Mouse (Mus musculus) layer of hippocampus, postnatal 36 days (tissue): ENCODE data around the gene Prss27. TPM values are rescaled to one million over a fixed set of nuclear protein-coding genes. Genes with fewer than 3 reads are reported as not detected.

Experiments used
- DNase-seq, 2 experiments: peaks; one replicate each; pipeline ENCODE4 v3.0.0; 2022
- total RNA-seq, 2 experiments: library from RNA; stranded (reverse); gene quantifications; 2 replicates each; pipeline ENCODE4 v1.2.3; 2021

The Prss27 gene
- not detected for total RNA-seq

GRCm38 (mm10) chr17:24037844-24038243 is at the start of gene Prss27:
Prss27 (plus strand) TSS chr17:24038144.
- DNase-seq, result no peak

DNA sequence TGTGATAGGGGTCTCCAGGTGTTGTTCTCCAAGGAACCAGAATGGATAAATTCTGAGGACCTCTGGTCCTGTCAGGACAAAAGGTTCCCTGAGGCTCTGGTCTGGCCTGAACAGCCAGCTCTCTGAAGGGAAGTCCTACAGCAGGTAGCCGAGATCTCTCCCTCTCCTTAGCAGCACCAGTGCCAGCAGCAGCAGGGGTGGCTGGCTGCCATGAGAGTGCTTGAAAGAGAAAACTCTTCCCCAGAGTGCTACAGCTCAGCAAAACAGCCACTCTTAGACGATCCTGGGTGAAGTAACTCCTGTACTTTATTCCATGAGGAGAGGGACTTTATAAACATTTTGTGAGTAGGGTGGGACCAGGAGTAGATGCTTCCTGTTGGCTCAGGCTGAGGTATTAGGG is 48.1 kb upstream of the Prss27 start:
- DNase-seq, result no peak

DNA sequence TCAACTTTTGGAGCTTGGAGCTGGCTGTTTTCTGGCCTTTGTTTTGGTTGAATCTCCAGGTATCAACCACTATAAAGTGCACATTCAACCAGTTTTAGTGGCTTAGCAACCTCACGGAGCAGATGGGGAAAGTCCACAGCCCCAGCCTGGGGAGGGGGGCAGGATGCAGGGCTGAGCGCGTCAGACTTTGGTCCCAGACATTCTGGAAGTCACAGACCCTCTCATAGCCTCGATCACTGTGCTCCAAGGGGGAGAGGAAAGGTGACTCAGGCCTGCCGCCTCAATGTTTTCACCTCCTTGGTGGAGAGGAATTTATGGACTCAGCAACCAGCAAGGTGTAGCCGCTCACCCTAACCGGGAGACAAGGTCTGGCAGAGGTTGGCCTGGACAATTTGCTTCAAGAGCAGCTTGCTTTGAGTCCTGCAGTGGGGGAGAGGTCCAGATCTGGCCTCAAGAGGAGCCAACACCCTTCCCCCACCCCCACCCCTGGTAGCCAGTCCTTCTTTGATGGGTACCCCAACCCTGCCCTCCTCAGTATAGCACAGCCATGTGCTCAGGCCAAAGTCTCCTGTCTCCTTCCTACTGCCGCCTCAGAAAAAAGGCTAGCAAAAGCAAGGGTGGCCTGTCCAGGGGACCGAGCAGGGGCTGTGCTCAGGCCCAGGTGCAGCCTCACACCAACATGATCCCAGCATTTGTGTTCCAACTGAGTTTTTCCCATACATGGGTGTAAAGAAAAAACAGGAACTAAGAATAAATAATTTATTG is 45.0 kb upstream of the Prss27 start:
- DNase-seq, result no peak

DNA sequence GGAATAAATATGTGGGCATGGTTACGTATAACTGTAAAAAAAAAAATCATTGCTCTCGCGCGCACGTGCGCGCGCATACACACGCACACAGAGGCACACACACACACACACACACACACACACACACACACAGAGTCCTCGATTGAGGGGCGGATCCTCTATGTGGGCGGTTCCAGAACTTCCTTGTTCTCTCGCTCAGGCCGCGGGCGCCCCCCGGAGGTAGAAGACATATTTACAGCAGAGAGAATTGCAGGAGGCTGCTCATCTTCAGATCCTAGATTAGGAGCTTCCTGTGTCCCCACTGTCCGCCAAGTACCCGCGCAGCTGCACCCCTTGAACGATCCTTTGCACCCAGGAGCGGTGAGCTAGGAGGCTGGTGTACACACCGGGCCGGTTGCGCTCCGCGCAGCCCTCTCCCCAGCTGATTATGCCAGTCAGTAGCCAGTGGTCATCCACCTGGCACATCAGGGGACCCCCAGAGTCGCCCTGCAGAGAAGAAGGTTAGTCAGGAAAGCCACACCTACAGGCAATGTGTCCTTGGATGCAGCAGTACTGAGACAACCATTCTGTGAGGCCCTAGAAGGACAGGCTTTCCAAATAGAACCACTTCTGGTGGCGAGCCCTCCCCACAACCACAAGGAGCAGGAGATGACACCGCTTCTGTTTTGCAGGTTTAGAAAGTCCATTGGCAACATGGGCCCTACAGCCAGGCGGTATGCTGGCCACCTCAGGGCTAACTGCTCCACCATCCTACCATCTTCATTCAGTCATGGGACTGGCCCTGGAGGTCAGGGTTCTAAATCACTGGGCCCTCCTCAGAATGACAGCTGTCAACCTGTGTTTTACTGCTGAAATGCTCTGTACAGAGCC is 44.1 kb upstream of the Prss27 start:
- peak; percentile 87 to 93 for DNase-seq

- DNase-seq, result no peak
Measured at GRCm38 (mm10) chr17:23994667-23995066, 43.3 kb upstream of the Prss27 start.

DNA sequence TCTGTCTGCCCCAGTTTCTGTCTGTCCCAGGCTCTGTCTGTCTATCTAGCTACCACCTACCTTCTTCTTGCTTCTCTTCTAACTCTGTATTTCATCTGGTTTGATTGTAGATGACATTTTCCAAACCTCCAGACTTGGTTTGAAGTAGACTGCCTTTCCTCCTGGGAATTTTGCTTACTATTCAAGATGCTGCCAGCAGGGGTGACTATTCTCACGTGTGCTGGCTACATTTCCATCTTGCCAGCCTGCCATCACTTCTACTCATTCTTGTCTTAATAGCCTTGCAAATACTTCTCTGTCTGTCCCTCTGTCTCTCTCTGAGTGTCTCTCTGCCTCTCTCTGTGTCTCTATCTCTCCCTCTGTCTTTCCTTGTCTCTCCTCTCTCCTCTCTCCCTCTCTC is 42.5 kb upstream of the Prss27 start:
- DNase-seq, result no peak

DNA sequence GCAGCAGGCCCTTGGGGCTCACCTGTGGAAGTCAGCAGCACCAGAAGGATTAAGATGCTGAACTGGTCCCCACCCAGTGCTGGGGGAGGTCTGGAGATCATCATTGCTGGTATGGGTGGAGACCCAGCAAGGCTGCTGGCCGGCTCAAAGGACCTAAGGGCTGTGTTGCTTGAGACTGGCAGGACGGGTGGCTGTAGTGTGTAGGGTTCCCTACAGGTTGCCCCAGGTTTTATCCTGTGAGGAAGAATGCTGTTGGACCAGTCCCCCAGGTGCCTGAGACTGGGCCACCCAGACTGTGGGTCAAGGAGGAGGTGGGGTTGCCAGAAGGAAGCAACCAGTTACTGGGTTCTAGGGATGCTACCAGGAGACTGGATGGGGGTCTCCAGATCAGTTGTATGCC is 40.0 kb upstream of the Prss27 start, which contains the start of gene Prss22:
Gene Prss22 (minus strand): TSS at position 200 of the 400 bp plus-strand sequence.
- no peak for DNase-seq

- no peak for DNase-seq
Measured at GRCm38 (mm10) chr17:23998383-23998782, 39.6 kb upstream of the Prss27 start.

GRCm38 (mm10) chr17:24000404-24000803 is 37.5 kb upstream of the Prss27 start:
- peak; percentile 65 to 68 for DNase-seq

GRCm38 (mm10) chr17:24004071-24004665 is 33.8 kb upstream of the Prss27 start:
- no peak for DNase-seq

DNA sequence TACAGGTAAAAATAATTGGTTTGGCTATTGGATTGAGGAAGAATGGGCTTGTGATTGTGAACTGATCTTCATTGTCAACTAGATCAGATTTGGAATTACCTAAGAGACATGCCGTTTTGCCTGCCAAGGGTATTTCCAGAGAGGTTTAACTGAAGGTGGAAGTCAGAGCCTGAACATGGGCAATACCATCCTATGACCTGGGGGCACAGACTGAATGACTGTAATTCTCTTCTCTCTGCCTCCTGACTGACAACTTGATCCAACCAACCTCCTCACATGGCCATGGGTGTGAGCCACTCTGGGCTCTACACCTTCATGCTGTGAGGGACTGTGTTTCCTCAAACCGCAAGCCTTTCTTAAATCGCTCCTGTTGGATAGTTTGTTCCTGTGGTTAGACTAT is 32.9 kb upstream of the Prss27 start:
- no peak for DNase-seq

- DNase-seq, result no peak
Measured at GRCm38 (mm10) chr17:24006930-24007329, 31.0 kb upstream of the Prss27 start.

DNA sequence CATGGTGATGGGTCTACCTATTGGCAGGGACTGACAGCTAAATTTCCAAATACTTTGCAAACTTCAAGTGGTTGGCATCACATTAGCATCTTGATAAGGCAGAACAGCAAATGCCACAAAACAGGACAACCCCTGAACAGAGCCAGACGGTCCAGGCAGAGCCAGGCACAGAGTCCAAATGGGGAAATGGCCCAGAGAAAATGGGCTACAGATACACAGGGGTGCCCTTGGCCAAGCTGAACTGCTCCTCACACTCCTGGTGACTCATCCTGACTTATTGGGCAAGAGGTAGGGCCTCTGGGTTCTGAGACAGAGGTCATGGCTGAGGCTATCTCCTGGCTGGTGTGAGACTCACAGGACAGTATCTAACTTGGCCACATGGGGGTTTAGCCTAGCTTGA is 30.6 kb upstream of the Prss27 start:
- DNase-seq, result no peak

DNA sequence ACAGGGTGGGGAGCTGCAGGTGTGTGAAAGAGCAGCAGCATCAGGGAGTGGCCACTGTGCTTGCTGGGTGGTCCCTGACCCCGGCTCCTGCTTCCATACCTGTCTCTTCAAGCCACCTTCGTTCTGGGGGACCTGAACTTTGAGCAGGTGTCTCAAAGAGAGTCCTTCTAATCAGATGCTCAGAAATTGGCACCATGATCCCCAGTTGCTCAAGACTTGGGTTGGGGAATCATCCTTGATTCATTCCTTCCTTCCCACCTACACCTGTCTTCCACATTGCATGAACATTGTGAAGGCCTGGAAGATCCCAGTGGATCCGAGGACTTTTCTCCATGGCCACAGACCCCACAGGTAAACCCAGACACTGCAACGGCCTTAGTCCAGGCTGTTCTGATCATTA is 29.8 kb upstream of the Prss27 start:
- no peak for DNase-seq

GRCm38 (mm10) chr17:24009617-24010016 is 28.3 kb upstream of the Prss27 start:
- DNase-seq, result no peak

- no peak for DNase-seq
Measured at GRCm38 (mm10) chr17:24012921-24013320, 25.0 kb upstream of the Prss27 start.

GRCm38 (mm10) chr17:24014433-24014965 is 23.4 kb upstream of the Prss27 start:
- no peak for DNase-seq

- no peak for DNase-seq
Measured at GRCm38 (mm10) chr17:24015727-24016126, 22.2 kb upstream of the Prss27 start.

DNA sequence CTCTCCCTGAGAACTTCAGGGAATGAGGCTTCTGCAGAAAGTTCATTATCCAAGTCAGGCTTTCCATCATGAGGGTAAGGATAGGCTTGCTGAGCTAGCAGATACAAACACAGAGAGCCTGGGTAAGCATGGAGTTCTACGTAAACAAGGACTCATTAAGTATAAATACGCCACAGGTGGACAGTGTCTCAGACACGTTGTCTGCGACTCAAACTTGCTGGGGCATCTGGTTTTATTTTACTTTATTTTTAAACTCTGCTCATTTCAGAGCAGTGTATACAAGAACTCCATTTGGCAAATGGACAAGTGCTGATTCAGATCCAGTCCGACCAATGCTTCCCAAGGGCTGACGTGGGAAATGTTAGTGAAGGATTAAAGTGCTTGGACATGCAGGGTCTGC is 17.2 kb upstream of the Prss27 start:
- DNase-seq, result no peak

- no peak for DNase-seq
Measured at GRCm38 (mm10) chr17:24021375-24022199, 16.4 kb upstream of the Prss27 start.

DNA sequence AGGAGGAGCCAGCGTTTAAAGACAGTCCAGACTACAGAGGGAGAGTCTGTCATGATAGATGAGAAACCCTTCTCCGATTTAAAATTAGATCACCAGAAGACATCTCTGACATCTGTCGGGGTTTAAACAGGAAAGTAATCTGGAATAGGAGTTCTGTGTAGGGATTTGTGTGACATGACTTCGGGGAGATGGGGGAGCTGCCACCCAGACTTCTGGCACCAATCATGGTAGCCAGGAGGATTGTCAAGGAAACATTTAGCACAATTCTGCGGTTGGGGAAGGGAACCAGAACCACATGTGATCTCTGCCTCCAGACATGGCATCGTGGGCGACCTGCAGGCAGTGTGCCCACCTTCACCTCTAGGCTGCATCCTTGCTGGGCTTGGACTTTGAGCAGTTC is 8.5 kb upstream of the Prss27 start:
- DNase-seq, result no peak

DNA sequence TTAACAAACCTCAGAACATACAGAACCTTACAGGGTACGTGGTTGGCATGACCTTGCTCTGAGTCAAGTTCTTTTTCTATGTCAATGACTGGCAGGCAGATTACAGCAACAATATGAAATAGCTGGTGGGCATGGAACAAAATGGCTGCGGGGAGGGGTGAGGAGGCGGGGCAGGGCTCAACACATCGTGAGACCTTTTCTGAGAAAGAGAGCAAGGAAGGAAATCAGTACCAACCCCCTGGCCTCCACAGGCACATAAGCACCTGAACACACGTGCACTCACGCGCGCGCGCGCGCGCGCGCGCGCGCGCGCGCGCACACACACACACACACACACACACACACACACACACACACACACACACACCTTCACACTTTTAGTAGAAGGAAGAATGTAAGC is 7.4 kb upstream of the Prss27 start:
- DNase-seq, result no peak
